Mouse (Mus musculus) limb, embryonic 13.5 days (tissue): ENCODE measurements at regions not wholly inside any gene's neighbourhood (a gene's known extent, or its start where the extent isn't known, plus 50 kb on each side); places are given as distances from the start of the nearest gene placed in this dataset.

Experiments used
- ATAC-seq: fragments of 200-750 bp; cut with Nextera tagmentation; 2 replicates; pipeline ENCODE4 v1.8.0; 2017; ENCODE audit warnings: low read depth, moderate number of reproducible peaks, moderate TSS enrichment; ENCODE audit not compliant: low FRiP score
- H3K27ac ChIP-seq: fragments of 300-500 bp; sonication (generic); 2 replicates; pipeline ENCODE4 v1.5.1; 2015; ENCODE audit warnings: inconsistent platforms, mild to moderate bottlenecking, moderate library complexity
- H3K27me3 ChIP-seq: fragments of 300-500 bp; sonication (generic); 2 replicates; pipeline ENCODE4 v1.6.1; 2015; ENCODE audit warnings: mild to moderate bottlenecking, inconsistent platforms
- H3K36me3 ChIP-seq: fragments of 300-500 bp; sonication (generic); 2 replicates; pipeline ENCODE4 v1.6.1; 2015; ENCODE audit warnings: inconsistent platforms, mild to moderate bottlenecking, moderate library complexity
- H3K4me1 ChIP-seq: fragments of 300-500 bp; sonication (generic); 2 replicates; pipeline ENCODE4 v1.6.1; 2015; ENCODE audit warnings: inconsistent platforms
- H3K4me2 ChIP-seq: fragments of 300-500 bp; sonication (generic); replicated peaks from 2 replicates; pipeline ENCODE4 v1.6.1; 2015; ENCODE audit warnings: inconsistent platforms, mild to moderate bottlenecking, moderate library complexity
- H3K4me3 ChIP-seq: fragments of 300-500 bp; sonication (generic); 2 replicates; pipeline ENCODE4 v1.5.1; 2015; ENCODE audit warnings: moderate library complexity, mild to moderate bottlenecking, inconsistent platforms
- H3K9ac ChIP-seq: fragments of 300-500 bp; sonication (generic); 2 replicates; pipeline ENCODE4 v1.6.1; 2015; ENCODE audit warnings: mild to moderate bottlenecking, inconsistent platforms
- H3K9me3 ChIP-seq: fragments of 300-500 bp; sonication (generic); 2 replicates; pipeline ENCODE4 v1.6.1; 2016; ENCODE audit warnings: inconsistent platforms
- WGBS: fragments of 180-500 bp; shearing (Covaris S2); methylation state at CpG from one replicate; pipeline ENCODE4 v1.1.7; 2015; 5-methylcytosine and 5-hydroxymethylcytosine counted together

GRCm38 (mm10) chr15:59804394-59804793 lies 212.0 kb downstream of the 4933412E24Rik start:
- WGBS, result 83% methylated on average over 7 of the region's 7 CpGs
- no peak for ATAC-seq
- H3K9me3 ChIP-seq, result no peaks in the 10 kb centered on the region

GRCm38 (mm10) chr15:59802276-59802675 lies 214.1 kb downstream of the 4933412E24Rik start:
- no peak for ATAC-seq
- WGBS, result 86% methylated on average over 7 of the region's 7 CpGs
- Histone ChIP-seq H3K9me3 (no peaks in the 10 kb centered on the region), H3K4me1 (peaks cover 12% of the 10 kb centered on the region), H3K27me3 (no peaks in the 10 kb centered on the region), H3K4me2 (no peak overlapping the region), H3K4me3 (no peak overlapping the region), H3K9ac (no peak overlapping the region), H3K27ac (no peak overlapping the region), H3K36me3 (no peaks in the 10 kb centered on the region)

More at GRCm38 (mm10) chr15:59804394-59804793, 212.0 kb downstream of the 4933412E24Rik start:
- Histone ChIP-seq H3K27me3 (no peaks in the 10 kb centered on the region), H3K27ac (no peak overlapping the region), H3K9ac (no peak overlapping the region), H3K4me3 (no peak overlapping the region), H3K36me3 (no peaks in the 10 kb centered on the region), H3K4me1 (no peaks in the 10 kb centered on the region), H3K4me2 (no peak overlapping the region)

GRCm38 (mm10) chr15:59799124-59799815 lies 217.1 kb downstream of the 4933412E24Rik start:
- 87% methylated on average over 3 of the region's 3 CpGs for WGBS

GRCm38 (mm10) chr15:59798486-59798885 lies 217.9 kb downstream of the 4933412E24Rik start:
- H3K27ac ChIP-seq, result no peak overlapping the region
- H3K4me1 ChIP-seq, result peaks cover 12% of the 10 kb centered on the region
- no peak overlapping the region for H3K9ac ChIP-seq
- ATAC-seq, result no peak
- H3K4me2 ChIP-seq, result no peak overlapping the region
- no peaks in the 10 kb centered on the region for H3K9me3 ChIP-seq
- no peak overlapping the region for H3K4me3 ChIP-seq
- H3K36me3 ChIP-seq, result no peaks in the 10 kb centered on the region
- no peaks in the 10 kb centered on the region for H3K27me3 ChIP-seq

More at GRCm38 (mm10) chr15:59799124-59799815, 217.1 kb downstream of the 4933412E24Rik start:
- H3K36me3 ChIP-seq, result no peaks in the 10 kb centered on the region
- no peak for ATAC-seq
- H3K9me3 ChIP-seq, result no peaks in the 10 kb centered on the region
- no peaks in the 10 kb centered on the region for H3K27me3 ChIP-seq
- peaks cover 12% of the 10 kb centered on the region for H3K4me1 ChIP-seq
- no peak overlapping the region for H3K4me2 ChIP-seq
- no peak overlapping the region for H3K27ac ChIP-seq
- no peak overlapping the region for H3K9ac ChIP-seq
- no peak overlapping the region for H3K4me3 ChIP-seq

- Histone ChIP-seq H3K27ac (no peak overlapping the region), H3K4me1 (peaks cover 12% of the 10 kb centered on the region), H3K9me3 (no peaks in the 10 kb centered on the region), H3K36me3 (no peaks in the 10 kb centered on the region), H3K9ac (no peak overlapping the region), H3K27me3 (no peaks in the 10 kb centered on the region), H3K4me2 (no peak overlapping the region), H3K4me3 (no peak overlapping the region)
- no peak for ATAC-seq
- 84% methylated on average over 5 of the region's 5 CpGs for WGBS
Observed at GRCm38 (mm10) chr15:59795717-59796116, 220.7 kb downstream of the 4933412E24Rik start.

- Histone ChIP-seq H3K4me1 (peaks cover 12% of the 10 kb centered on the region), H3K9ac (no peak overlapping the region), H3K36me3 (no peaks in the 10 kb centered on the region), H3K27me3 (no peaks in the 10 kb centered on the region), H3K9me3 (no peaks in the 10 kb centered on the region), H3K27ac (no peak overlapping the region), H3K4me2 (no peak overlapping the region), H3K4me3 (no peak overlapping the region)
- 88% methylated on average over 6 of the region's 6 CpGs for WGBS
- no peak for ATAC-seq
Observed at GRCm38 (mm10) chr15:59794871-59795270, 221.5 kb downstream of the 4933412E24Rik start.

GRCm38 (mm10) chr15:59786706-59787425 lies 229.5 kb downstream of the 4933412E24Rik start:
- Histone ChIP-seq H3K4me3 (no peak overlapping the region), H3K9ac (no peak overlapping the region)
- no peak for ATAC-seq

GRCm38 (mm10) chr15:59785981-59786380 lies 230.4 kb downstream of the 4933412E24Rik start:
- Histone ChIP-seq H3K9me3 (0 out of 2 replicates have a peak, but pooled peaks cover 6% of the 10 kb centered on the region), H3K27ac (no peak overlapping the region), H3K9ac (no peak overlapping the region), H3K36me3 (no peaks in the 10 kb centered on the region), H3K4me3 (no peak overlapping the region), H3K4me2 (no peak overlapping the region), H3K4me1 (peaks cover 34% of the 10 kb centered on the region), H3K27me3 (peaks cover 4% of the 10 kb centered on the region; the same call in 1 of the 2 replicates)
- WGBS, result 92% methylated on average over 5 of the region's 5 CpGs
- ATAC-seq, result no peak

More at GRCm38 (mm10) chr15:59786706-59787425, 229.5 kb downstream of the 4933412E24Rik start:
- Histone ChIP-seq H3K27me3 (peaks cover 4% of the 10 kb centered on the region; the same call in 1 of the 2 replicates), H3K4me2 (no peak overlapping the region), H3K4me1 (peaks cover 34% of the 10 kb centered on the region), H3K27ac (no peak overlapping the region), H3K36me3 (no peaks in the 10 kb centered on the region), H3K9me3 (0 out of 2 replicates have a peak, but pooled peaks cover 6% of the 10 kb centered on the region)
- 74% methylated on average over 4 of the region's 4 CpGs for WGBS

GRCm38 (mm10) chr15:59784556-59784929 lies 231.9 kb downstream of the 4933412E24Rik start:
- no peak for ATAC-seq
- Histone ChIP-seq H3K4me1 (peaks cover 34% of the 10 kb centered on the region), H3K9ac (no peak overlapping the region), H3K4me2 (peak overlapping the region; percentile 45), H3K36me3 (no peaks in the 10 kb centered on the region), H3K27me3 (peaks cover 4% of the 10 kb centered on the region; the same call in 1 of the 2 replicates), H3K27ac (no peak overlapping the region), H3K9me3 (0 out of 2 replicates have a peak, but pooled peaks cover 6% of the 10 kb centered on the region), H3K4me3 (no peak overlapping the region)
- 35% methylated on average over 8 of the region's 8 CpGs for WGBS

- no peak overlapping the region; the same call in 1 of the 2 replicates for H3K27ac ChIP-seq
- H3K4me2 ChIP-seq, result peak overlapping the region; percentile 45
- H3K4me3 ChIP-seq, result no peak overlapping the region
- ATAC-seq, result no peak
- peak overlapping the region; percentile 26; the same call in 1 of the 2 replicates for H3K9ac ChIP-seq
- H3K9me3 ChIP-seq, result 0 out of 2 replicates have a peak, but pooled peaks cover 6% of the 10 kb centered on the region
- H3K27me3 ChIP-seq, result peaks cover 4% of the 10 kb centered on the region; the same call in 1 of the 2 replicates
- WGBS, result 4% methylated on average over 22 of the region's 22 CpGs
- H3K36me3 ChIP-seq, result no peaks in the 10 kb centered on the region
- peaks cover 34% of the 10 kb centered on the region for H3K4me1 ChIP-seq
Observed at GRCm38 (mm10) chr15:59783782-59784555, 232.4 kb downstream of the 4933412E24Rik start.

GRCm38 (mm10) chr15:59783393-59783781 lies 233.0 kb downstream of the 4933412E24Rik start:
- 0% methylated on average over 6 of the region's 6 CpGs for WGBS

More at GRCm38 (mm10) chr15:59783393-59783781, 233.0 kb downstream of the 4933412E24Rik start:
- Histone ChIP-seq H3K36me3 (no peaks in the 10 kb centered on the region), H3K27ac (no peak overlapping the region; the same call in 1 of the 2 replicates), H3K9me3 (0 out of 2 replicates have a peak, but pooled peaks cover 5% of the 10 kb centered on the region), H3K9ac (no peak overlapping the region), H3K27me3 (peaks cover 4% of the 10 kb centered on the region; the same call in 1 of the 2 replicates), H3K4me3 (no peak overlapping the region), H3K4me2 (peak overlapping the region; percentile 45), H3K4me1 (peaks cover 34% of the 10 kb centered on the region)
- ATAC-seq, result peak; percentile 24; the same call in 1 of the 2 replicates
